Mouse (Mus musculus): ENCODE results near the gene Tiam1. TPM values are rescaled to one million over a fixed set of nuclear protein-coding genes. Genes with fewer than 3 reads are reported as not detected.

The Tiam1 gene
- total RNA-seq, 2 experiments from 2014 or later, result 68.6 to 76.1 TPM

DNA sequence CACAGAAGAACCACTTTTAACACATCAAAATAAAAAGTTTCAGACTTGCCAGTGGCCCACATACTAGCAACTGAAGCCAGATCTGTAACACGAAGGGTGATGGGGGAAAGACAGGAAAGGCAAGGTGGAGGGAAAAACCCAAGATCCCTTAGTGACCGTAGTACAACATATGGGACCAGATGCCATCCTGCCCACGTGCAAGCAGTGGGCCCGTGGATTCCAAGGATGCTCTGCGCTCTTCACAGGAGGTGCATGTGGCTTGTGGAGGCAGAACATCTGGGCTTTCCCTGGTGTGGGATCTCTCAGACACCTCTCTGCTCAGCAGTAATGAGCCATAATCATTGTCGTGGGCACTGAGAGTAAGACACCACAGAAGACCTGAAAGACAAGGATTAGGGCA lies 175.5 kb downstream of the Tiam1 start:
- ATAC-seq (replicated peaks; ENCODE audit: poor library complexity, severe bottlenecking), result no peak

DNA sequence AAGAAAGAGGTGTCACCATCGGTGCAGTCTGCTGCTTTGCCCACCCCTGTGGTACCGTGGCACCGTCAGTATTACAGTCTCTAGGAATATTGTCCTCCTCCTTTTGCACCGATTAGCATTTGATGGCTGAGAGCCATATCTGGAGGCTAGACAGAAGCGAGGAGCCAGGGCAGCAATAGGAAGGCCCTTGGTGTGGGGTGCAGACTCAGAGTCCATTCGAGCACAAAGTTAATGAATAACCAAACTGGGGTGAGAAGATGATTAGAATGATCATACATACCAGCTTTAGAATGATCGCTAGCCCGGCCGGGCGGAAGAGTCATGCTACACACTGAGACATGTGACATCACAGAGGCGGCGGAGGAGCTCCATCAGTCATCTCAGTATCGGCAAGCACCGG lies 180.7 kb downstream of the Tiam1 start:
- ATAC-seq (replicated peaks; ENCODE audit: poor library complexity, severe bottlenecking), result no peak

DNA sequence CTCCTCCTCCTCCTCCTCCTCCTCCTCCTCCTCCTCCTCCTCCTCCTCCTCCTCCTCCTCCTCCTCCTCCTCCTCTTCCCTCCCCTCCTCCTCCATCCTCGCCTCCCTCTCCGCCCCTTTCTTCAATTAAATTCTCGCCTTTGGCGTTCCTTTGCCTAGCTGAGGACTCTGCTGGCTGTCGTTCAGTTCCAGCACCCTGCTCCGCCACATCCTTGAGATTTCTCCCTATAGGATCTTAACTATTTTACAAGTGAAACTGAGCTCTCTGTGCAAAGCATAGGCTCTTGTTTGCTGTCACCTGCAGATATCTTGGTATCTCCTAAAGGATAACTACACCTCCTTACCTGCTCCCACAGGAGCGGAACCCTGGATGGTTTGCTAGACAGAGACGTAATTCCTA lies 182.7 kb downstream of the Tiam1 start:
- no peak for ATAC-seq (replicated peaks; ENCODE audit: poor library complexity, severe bottlenecking)

GRCm38 (mm10) chr16:89960186-89960878 lies 183.2 kb downstream of the Tiam1 start:
- peak; percentile 64 for ATAC-seq (replicated peaks; ENCODE audit: poor library complexity, severe bottlenecking)

DNA sequence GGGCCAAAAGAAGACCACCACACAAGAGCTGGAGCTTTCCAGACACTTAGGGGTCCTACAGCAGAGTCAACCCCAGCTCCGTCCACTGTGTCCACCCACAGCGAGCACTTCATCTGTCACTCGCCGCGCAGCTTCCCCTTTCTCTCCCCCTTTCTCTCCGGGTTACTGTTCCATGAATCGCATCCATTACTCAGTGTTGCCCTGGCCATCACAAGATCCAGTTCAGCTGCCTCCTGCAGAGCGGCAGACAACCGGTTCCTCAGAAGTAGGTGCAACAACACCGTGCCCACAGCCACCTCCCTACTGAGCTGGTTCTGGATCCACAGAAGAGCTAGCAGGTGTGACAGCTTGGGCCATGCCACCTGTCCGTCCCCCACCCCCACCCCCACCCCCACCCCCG lies 184.6 kb downstream of the Tiam1 start:
- peak; percentile 78 for ATAC-seq (replicated peaks; ENCODE audit: poor library complexity, severe bottlenecking)

DNA sequence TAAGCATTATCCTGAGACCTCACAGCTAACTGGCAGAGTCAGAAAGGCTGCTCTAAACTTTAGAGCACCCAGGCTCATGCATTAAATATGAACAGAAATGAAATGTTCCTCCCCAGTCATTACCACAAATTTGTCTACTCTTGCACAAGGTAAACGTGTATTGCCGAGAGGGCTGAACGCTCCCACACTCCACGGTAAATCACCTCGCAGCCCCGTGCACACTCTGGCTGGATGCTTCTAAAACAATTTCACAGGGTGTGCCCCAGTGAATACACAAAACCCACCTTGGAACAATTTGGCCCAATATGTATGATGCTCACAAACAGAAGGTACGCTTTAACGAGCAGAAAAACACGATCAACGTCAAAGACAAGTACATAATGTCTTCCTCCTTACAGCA lies 185.5 kb downstream of the Tiam1 start:
- ATAC-seq (replicated peaks; ENCODE audit: poor library complexity, severe bottlenecking), result no peak

DNA sequence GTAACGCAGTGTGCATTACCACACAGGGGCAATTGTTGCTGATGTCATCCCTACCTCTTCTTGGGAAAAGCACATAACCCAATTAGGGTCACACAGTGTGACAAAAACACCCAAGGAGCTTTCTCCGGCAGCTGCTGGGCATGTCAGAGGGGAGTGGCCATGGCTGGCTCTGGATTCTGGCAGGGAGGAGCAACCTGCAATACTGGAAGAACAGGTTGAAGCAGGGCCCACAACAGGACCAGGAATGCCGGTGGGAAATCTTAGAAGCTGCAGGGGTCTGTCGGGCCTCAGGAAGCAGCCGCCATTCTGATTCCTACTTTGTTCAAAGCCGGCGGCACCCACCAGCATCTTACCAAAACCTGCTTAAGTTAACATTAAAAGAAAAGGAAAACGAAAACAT lies 189.0 kb downstream of the Tiam1 start:
- ATAC-seq (replicated peaks; ENCODE audit: poor library complexity, severe bottlenecking), result no peak

DNA sequence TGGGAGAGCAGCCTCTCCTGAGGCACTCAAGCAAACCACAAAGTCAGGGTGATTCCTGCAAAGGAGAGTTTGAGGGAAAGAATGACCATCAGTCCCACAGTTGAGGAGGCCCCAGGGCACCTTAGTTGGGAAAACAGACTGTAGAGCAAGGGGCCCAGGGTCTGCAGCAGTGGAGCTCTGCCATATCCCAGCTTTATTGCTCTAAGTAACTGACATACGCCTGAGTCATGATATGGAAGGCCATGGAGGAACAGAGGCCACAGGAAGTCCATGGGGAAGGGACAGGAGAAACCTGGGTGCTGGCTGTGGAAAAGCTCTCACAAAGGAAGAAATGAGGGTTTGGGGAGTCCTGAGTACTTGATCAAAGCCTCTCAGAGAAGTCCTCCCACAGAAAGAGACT lies 189.5 kb downstream of the Tiam1 start:
- no peak for ATAC-seq (replicated peaks; ENCODE audit: poor library complexity, severe bottlenecking)

DNA sequence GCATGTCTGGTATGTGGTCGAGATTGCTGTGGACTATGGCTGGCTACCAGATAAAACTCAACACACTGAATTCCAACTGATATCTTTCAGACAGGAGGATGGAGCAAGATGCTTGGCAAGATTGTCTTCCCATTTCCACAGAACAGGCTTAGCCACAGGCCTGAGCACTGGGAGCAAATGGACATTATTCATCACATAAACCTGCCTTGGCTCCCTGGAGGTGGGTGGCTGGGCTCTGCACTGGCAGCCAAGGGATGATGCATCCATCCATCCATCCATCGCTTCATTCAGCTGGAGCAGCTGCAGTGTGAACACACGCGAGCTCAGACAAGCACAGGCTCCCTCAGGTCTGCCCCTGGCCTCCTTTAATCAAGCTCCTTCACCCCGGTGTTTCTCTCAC lies 190.7 kb downstream of the Tiam1 start:
- ATAC-seq (replicated peaks; ENCODE audit: poor library complexity, severe bottlenecking), result no peak

DNA sequence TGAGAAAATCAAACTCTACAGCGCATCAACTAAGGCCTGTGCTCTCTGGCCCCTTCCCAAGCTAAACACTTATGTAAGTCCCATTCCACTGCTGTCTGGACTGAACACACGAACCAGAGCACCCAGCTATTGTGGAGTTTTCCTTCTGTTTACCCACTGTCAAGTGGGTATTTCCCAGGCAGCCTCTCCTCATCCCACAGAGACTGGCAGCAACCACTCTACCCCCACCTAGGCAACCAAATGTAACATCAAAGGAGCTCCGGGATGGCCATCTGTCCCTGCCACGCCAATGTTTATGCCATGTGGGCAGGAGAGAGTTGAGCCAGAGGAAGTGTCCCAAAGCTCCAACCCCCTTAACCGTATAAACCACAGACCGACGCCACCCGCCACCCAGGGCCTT lies 192.8 kb downstream of the Tiam1 start:
- ATAC-seq (replicated peaks; ENCODE audit: poor library complexity, severe bottlenecking), result peak; percentile 62; the same call in 1 of the 2 replicates

DNA sequence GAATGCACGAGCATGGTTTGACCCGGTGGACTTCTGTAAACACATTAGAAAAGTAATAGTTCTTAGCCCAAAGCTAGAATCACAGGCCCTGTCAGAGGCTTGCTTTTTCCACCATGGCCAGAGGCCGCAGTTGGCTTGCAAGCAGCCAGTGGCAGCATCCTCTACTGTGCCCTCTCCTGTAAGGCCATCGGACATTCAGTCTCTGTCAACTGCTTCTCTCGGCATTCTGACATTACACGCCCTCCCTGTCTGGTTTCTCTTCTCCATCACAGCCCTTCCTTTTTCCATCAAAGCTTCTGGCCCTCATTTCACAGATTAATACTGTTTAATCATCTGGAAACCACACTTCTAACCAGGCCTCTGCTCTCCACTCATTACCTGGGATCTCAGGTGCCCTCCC lies 193.3 kb downstream of the Tiam1 start:
- 0 out of 2 replicates have a peak, but pooled peaks have one; percentile 9 for ATAC-seq (replicated peaks; ENCODE audit: poor library complexity, severe bottlenecking)

GRCm38 (mm10) chr16:89948040-89948439 lies 195.5 kb downstream of the Tiam1 start:
- ATAC-seq (replicated peaks; ENCODE audit: poor library complexity, severe bottlenecking), result no peak

GRCm38 (mm10) chr16:89946816-89947215 lies 196.8 kb downstream of the Tiam1 start:
- ATAC-seq (replicated peaks; ENCODE audit: poor library complexity, severe bottlenecking), result no peak

DNA sequence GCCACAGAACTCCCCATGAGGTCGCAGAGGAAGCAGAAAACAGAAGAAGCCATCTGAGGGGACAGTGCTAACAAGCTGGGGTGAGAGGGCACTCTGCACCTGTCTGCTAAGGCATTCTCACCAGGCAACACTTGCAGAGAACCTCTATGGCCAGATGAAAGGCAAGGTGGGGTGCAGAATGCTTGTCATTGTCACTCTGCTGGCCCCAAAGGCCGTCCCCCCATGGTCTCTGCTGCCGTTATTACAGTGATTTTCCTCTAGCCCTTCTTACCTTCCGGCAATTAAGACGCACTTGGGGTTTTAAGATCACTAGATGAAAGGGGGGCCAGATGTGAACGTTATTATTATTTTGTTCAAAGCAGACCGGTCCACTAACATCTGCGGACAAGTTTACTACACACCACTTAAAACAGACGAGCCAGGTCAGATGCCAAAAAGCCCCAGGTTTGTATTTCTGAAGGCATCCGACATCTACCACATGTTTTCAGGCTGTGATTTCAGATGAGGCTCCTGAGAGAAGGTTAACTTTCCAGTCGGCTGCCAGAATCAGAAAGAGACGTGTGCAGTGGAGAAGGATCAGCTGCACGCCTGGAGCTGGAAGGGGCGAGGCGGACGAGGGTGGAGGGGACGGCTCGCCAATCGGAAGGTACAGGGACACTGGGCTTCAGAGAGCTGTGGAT lies 198.8 kb downstream of the Tiam1 start:
- ATAC-seq (replicated peaks; ENCODE audit: poor library complexity, severe bottlenecking), result no peak

- ATAC-seq (replicated peaks; ENCODE audit: poor library complexity, severe bottlenecking), result no peak
Measured at GRCm38 (mm10) chr16:89944050-89944449, 199.5 kb downstream of the Tiam1 start.

GRCm38 (mm10) chr16:89943267-89943971 lies 200.2 kb downstream of the Tiam1 start:
- ATAC-seq (replicated peaks; ENCODE audit: poor library complexity, severe bottlenecking), result no peak

GRCm38 (mm10) chr16:89940696-89941095 lies 202.9 kb downstream of the Tiam1 start:
- ATAC-seq (replicated peaks; ENCODE audit: poor library complexity, severe bottlenecking), result no peak

GRCm38 (mm10) chr16:89938277-89938676 lies 205.3 kb downstream of the Tiam1 start:
- peak; percentile 65 for ATAC-seq (replicated peaks; ENCODE audit: poor library complexity, severe bottlenecking)

GRCm38 (mm10) chr16:89936571-89936970 lies 207.0 kb downstream of the Tiam1 start:
- no peak for ATAC-seq (replicated peaks; ENCODE audit: poor library complexity, severe bottlenecking)

DNA sequence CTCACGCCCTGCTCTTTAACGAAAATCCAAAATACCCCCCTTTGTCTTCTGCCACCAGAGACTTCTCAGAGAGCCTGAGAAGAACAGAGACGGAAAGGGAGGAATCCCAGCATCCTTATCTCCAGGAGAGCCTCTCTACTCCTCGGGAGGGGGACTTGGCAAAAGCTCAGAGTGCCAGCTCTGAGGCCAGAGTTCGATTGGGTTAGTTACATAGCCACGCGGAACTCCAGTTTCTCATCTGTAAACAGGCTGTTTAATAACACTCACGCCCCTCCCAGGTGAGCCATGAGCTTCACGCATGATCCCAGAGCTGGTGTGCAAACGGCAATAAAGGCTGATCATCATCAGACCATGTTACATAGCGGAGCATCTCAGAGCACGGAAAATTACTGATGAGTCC lies 208.2 kb downstream of the Tiam1 start:
- no peak for ATAC-seq (replicated peaks; ENCODE audit: poor library complexity, severe bottlenecking)

- ATAC-seq (replicated peaks; ENCODE audit: poor library complexity, severe bottlenecking), result no peak
Measured at GRCm38 (mm10) chr16:89934616-89935015, 209.0 kb downstream of the Tiam1 start.

Data from granulocyte monocyte progenitor cell, adult 5-6 weeks (primary cell).